Mouse (Mus musculus) ovary, postnatal 36 days (tissue): ENCODE measurements at regions not wholly inside any gene's neighbourhood (a gene's known extent, or its start where the extent isn't known, plus 50 kb on each side); places are given as distances from the start of the nearest gene placed in this dataset.

Experiments used
- DNase-seq: peaks from one replicate; pipeline ENCODE4 v3.0.0; 2022; ENCODE audit warnings: low spot score, mixed read lengths

DNA sequence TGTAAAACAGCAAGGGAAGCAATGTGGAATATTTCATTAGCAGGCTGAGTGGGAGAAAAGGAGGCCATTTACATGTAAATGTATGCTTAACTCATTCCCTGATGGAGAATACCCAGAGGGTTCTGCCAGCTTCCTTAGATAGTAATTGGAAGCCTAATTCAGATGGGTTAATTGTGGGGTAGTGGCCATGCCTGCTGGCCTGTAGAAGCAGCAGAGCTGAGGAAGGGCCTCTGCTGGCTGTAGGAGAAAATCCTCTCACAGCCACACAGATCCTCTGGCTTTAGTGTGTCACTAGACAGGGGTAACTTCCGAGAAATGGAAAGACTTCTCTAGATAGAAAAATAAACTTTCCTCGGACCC lies 1588.7 kb upstream of the Got2 start:
- DNase-seq = no peak

- no peak for DNase-seq
Observed at GRCm38 (mm10) chr8:97476430-97477097, 1588.2 kb upstream of the Got2 start.

DNA sequence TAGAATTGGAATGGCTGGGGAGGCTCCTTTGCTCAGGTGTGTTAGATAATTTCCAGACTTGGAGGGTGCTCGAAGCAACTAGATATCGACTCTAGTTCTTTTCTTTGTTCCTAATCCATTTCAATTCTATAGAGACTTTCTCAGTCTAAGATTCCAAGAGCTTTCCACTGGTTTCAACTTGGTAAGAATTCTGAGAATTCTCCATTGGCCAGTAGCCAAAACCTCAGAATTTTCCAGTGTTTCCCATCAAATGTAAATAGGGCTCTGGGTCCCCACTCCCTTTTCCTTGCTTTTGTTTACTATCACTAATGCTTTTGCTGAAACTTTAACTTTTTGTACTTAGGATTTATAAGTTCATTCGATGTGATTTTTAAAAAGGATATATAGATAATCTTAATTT lies 1585.0 kb upstream of the Got2 start:
- DNase-seq = no peak

DNA sequence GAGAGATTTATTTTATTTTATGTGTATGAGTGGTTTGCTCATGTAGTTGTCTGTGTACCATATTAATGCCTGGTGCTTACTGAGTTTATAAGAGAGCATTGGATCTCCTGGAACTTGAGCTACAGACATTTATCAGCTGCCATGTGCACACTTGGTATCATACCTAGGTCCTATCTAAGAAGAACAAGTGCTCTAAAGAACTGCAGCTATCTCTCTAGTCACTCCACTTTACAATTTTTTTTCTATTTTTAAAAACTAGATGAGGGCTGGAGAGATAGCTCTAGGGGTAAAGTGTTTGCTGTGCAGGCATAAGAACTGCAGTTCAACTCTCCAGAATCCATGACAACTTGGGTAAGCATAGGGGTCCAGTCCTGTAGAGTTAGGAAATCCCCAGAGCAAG lies 1573.1 kb upstream of the Got2 start:
- no peak for DNase-seq

DNA sequence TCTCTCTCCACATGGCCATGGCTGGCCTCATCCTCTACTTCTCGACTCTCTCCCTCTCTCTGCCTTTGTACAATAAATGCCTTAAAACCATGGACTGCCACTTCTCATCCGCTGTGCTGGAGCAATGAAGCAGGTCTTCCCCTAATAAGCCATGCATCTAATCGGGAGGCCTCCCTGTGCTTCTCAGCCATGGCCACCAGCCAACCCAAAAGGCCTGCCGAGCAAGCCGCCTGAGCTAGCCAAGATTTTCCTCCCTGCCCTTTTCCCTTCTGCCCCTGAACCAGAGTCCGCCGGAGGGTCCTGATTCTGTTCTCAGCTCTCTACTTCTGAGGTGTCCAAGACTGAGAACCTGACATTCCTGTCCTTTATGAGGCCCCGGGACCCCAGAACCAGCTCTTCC lies 1559.3 kb upstream of the Got2 start:
- DNase-seq = no peak

DNA sequence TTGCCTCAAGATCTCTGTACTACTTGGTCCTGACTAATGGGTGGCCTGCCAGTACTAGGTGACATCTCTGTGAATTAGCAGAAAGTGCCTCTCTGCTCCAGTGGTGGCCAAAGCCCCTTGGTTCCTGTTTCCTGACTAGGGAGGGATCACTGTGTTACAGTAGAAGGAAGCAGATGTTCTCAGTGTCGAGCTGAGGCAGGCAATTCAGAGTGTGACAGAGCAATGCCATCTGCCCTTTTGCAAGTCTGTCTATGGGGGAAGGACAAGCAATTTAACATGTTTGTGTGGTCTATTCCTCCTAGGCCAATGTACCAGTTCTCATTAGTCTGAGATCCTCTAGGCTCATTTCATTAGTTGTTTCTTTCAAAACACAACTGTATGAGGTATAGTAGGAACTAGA lies 1553.1 kb upstream of the Got2 start:
- DNase-seq = no peak

DNA sequence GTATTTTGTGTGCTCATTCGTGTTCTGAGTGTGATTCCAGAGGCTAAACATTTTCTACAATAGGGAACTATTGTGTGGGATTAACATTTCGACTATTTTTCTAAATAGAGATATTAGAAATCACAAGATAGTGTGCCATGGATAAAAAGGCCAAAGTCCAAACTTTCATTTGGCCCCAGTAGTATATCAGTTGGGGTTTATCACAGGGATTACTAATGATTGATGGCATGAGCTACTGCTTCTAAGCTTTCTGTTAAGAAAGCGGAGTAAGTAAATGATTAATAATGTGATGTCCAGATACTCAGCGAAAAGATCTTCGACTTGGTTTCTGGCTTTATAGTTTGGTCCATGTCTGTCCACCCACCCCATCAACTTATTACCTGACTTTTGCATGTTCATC lies 1545.2 kb upstream of the Got2 start:
- DNase-seq = no peak

- no peak for DNase-seq
Observed at GRCm38 (mm10) chr8:97431467-97431866, 1543.1 kb upstream of the Got2 start.

GRCm38 (mm10) chr8:97422331-97422730 lies 1534.0 kb upstream of the Got2 start:
- no peak for DNase-seq

DNA sequence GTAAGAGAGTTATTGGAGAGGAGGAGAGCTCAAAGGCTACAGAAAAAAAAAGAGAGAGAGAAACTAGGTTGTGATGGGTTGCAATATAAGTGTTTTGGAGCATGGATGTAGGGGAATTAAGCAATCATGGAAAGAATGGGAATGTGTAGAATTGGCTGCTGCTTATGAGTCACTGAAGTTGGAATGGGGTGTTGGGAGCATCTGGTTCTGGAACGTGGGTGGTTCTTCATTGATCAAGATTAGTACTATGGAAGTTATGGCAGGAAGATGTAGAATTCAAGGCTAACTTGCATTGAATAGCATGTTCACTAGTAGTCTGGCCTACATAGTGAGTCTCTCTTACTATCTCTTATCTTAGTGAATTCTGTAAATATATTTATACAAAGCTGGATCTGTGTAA lies 1526.4 kb upstream of the Got2 start:
- no peak for DNase-seq

- no peak for DNase-seq
Observed at GRCm38 (mm10) chr8:97403308-97403707, 1515.0 kb upstream of the Got2 start.

DNA sequence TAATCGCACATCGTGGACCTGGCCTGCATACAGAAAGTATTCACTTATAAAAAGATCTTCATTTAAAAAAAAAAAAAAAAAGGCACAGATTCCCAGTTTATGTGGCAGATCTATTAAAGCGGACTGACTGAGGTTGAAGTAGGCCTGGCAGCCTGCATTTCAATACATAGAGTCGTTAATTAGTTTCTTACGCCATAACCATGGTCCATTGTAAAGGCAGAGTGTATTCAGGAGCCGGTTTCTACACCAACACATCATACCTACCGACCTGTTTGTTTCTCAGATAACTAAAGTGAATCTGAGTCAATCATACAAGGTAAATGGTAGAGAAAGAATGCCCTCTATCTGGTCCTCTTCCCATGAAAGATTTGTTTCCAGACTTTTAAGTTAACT lies 1509.0 kb upstream of the Got2 start:
- no peak for DNase-seq

- DNase-seq = no peak
Observed at GRCm38 (mm10) chr8:97396634-97397326, 1508.4 kb upstream of the Got2 start.

- DNase-seq = no peak
Observed at GRCm38 (mm10) chr8:97389651-97390050, 1501.3 kb upstream of the Got2 start.

- DNase-seq = no peak
Observed at GRCm38 (mm10) chr8:97389149-97389548, 1500.8 kb upstream of the Got2 start.

- no peak for DNase-seq
Observed at GRCm38 (mm10) chr8:97374911-97375771, 1486.8 kb upstream of the Got2 start.

GRCm38 (mm10) chr8:97346630-97347029 lies 1458.3 kb upstream of the Got2 start:
- no peak for DNase-seq

GRCm38 (mm10) chr8:97315497-97315896 lies 1427.2 kb upstream of the Got2 start:
- no peak for DNase-seq

DNA sequence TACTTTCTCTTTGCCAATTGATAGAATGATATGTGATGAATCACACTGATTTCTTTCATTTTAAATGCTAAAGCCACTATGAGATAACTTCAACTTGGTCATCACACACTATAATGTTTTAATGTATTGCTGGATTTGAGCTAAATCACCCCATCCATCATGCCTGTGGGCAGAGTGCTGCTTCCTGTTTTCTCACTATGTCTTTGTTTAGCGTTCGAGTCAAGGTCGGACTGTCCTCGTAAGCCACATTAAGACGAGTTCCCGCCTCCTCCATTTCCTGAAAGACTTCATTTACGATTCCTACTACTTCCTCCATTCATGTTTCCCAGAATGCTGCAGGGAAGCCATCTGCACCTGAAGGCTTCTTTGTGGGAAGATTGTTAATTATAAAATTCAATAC lies 1420.0 kb upstream of the Got2 start:
- no peak for DNase-seq

GRCm38 (mm10) chr8:97270582-97270981 lies 1382.2 kb upstream of the Got2 start:
- no peak for DNase-seq

DNA sequence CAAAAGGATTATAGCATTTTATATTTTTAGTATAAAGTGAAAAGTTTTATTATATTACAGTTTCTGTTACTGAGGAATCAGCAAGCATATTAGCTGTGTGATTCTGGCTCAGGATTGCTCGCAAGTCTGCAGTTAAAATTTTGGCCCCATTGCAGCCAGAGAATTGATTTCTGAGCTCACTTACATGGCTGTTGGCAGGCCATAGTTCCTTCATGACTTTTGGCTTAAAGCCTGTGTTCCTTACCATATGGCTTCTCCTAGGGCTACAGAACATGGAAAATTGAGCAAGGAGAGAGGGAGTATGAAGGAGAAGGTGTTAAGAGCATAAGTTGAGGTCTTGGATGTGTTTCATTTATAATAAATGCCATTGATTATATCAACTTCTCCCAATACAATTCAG lies 1372.6 kb upstream of the Got2 start:
- DNase-seq = no peak

GRCm38 (mm10) chr8:97254169-97254568 lies 1365.8 kb upstream of the Got2 start:
- DNase-seq = no peak

DNA sequence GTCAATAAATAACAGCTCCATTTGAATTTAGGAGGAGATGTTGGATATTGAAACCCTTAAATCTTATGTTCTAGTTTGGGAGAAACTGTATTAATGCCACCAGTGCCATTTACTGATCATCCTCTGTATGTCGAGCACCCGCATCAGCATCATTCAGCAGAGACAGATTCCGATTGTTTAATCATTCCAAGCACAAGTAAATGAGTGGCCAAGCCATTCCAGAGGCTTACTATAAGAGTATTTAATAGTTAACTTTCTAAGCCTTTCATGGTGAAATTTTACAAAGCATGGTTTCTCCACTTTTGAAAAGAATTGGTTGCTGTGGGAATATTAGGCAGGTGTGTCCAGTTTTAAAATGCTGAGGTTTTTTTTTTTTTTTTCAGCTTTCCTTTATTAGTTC lies 1363.9 kb upstream of the Got2 start:
- no peak for DNase-seq
